Mouse (Mus musculus): Measurements from ENCODE around the gene Ssr1.

- TF ChIP-seq POLR2A (IDR thresholded peaks at IDR 0.05; ENCODE audit: low read depth, low read length) (no peak), CTCF (conservative IDR thresholded peaks at IDR 0.05; ENCODE audit: insufficient read depth, insufficient read length, low read depth, low read length) (no peak)
These were observed 34.4 kb upstream of the Ssr1 start for GRCm38 (mm10) chr13:38028407-38028806.

Measured in kidney, adult 2 months (tissue).